20 mouse cellular contexts compared by ENCODE assay signal in genomic region chr1:127812929-127813328, GRCm38 (mm10). TPM values are rescaled to one million over a fixed set of nuclear protein-coding genes. Genes with fewer than 3 reads are reported as not detected.
DNase-seq lines count a peak whose midpoint lies in the region; ATAC-seq and TF ChIP-seq lines count a peak whose summit lies in the region.
"Had no signal": no experiment of that assay in that cellular context is flagged by ENCODE, and none has a peak within 500 bp of the region (broad histone marks: within the 10 kb centered on the region; RNA-seq: fewer than 3 reads in every experiment).

No protein-coding gene starts in this region.

- no peak overlapping the region for H3K27ac ChIP-seq in heart, embryonic 12.5 days (ENCODE audit: poor library complexity, severe bottlenecking)
- no peak overlapping the region for H3K27ac ChIP-seq in kidney, postnatal 0 days
- no peak overlapping the region for H3K27ac ChIP-seq in forebrain, embryonic 11.5 days (ENCODE audit: low read depth, low read length)
- H3K27ac ChIP-seq: forebrain, embryonic 13.5 days; neural tube, embryonic 15.5 days had no signal

- no peak for TF ChIP-seq CTCF in kidney, postnatal 0 days (IDR thresholded peaks at IDR 0.05; ENCODE audit: low read depth)

- peaks cover 14% of the 10 kb centered on the region for H3K4me1 ChIP-seq in heart, embryonic 12.5 days (replicated peaks)
- H3K4me1 ChIP-seq in kidney, postnatal 0 days (replicated peaks; ENCODE audit: insufficient read depth, low read length): no peaks in the 10 kb centered on the region
- H3K4me1 ChIP-seq in forebrain, embryonic 11.5 days (replicated peaks; ENCODE audit: control insufficient read depth, insufficient read depth, low read length): no peaks in the 10 kb centered on the region
- H3K4me1 ChIP-seq: forebrain, embryonic 13.5 days; neural tube, embryonic 15.5 days had no signal

- ATAC-seq in heart, embryonic 12.5 days (ENCODE audit: insufficient number of reproducible peaks, low FRiP score): no peak
- ATAC-seq in kidney, postnatal 0 days (replicated peaks; ENCODE audit: low FRiP score, low read depth): no peak
- no peak for ATAC-seq in forebrain, embryonic 11.5 days (replicated peaks; ENCODE audit: low FRiP score)
- ATAC-seq: forebrain, embryonic 13.5 days; hindbrain, embryonic 16.5 days; liver, postnatal 0 days had no signal

- no peak overlapping the region for H3K4me3 ChIP-seq in heart, embryonic 12.5 days
- H3K4me3 ChIP-seq in kidney, postnatal 0 days (replicated peaks; ENCODE audit: low read depth, low read length): no peak overlapping the region
- no peak overlapping the region for H3K4me3 ChIP-seq in forebrain, embryonic 11.5 days (ENCODE audit: low read depth, low read length)
- H3K4me3 ChIP-seq: forebrain, embryonic 13.5 days; neural tube, embryonic 15.5 days had no signal

- no peak for DNase-seq in heart, postnatal 4 days
- peak; percentile 40 for DNase-seq in kidney, postnatal 0 days (ENCODE audit: low spot score)
- DNase-seq in kidney, postnatal 4 days: no peak
- DNase-seq in CD4-positive helper T cell, adult 2 months (ENCODE audit: low read depth, low spot score): peak; percentile 23
- DNase-seq in brain, adult 2 months (ENCODE audit: low read depth, low spot score): peak; percentile 70
- DNase-seq in forebrain, embryonic 11.5 days (ENCODE audit: low spot score): no peak
- no peak for DNase-seq in ovary, postnatal 36 days (ENCODE audit: low spot score)
- DNase-seq: adrenal gland, adult 8-10 months; B cell, adult 2 months; cerebellum, adult 8-10 months; kidney, postnatal 25 days; liver, postnatal 0 days; retina, postnatal 1 day had no signal

- no peaks in the 10 kb centered on the region for H3K27me3 ChIP-seq in heart, embryonic 12.5 days (replicated peaks)
- H3K27me3 ChIP-seq in kidney, postnatal 0 days (ENCODE audit: insufficient read depth, low read length): no peaks in the 10 kb centered on the region
- H3K27me3 ChIP-seq in forebrain, embryonic 11.5 days (ENCODE audit: control insufficient read depth, insufficient read depth, low read length): no peaks in the 10 kb centered on the region
- H3K27me3 ChIP-seq: forebrain, embryonic 13.5 days; neural tube, embryonic 15.5 days had no signal

- H3K9me3 ChIP-seq in heart, embryonic 12.5 days (replicated peaks): no peaks in the 10 kb centered on the region
- H3K9me3 ChIP-seq in kidney, postnatal 0 days (replicated peaks; ENCODE audit: low read length): no peaks in the 10 kb centered on the region
- no peaks in the 10 kb centered on the region for H3K9me3 ChIP-seq in forebrain, embryonic 11.5 days (ENCODE audit: control insufficient read depth, low read length)
- H3K9me3 ChIP-seq: forebrain, embryonic 13.5 days; G1E; neural tube, embryonic 15.5 days had no signal

- no peak overlapping the region for H3K9ac ChIP-seq in heart, embryonic 12.5 days
- H3K9ac ChIP-seq in kidney, postnatal 0 days (ENCODE audit: low read depth, low read length): no peak overlapping the region
- H3K9ac ChIP-seq in forebrain, embryonic 11.5 days (ENCODE audit: low read length): no peak overlapping the region
- H3K9ac ChIP-seq: forebrain, embryonic 13.5 days; liver, postnatal 0 days; neural tube, embryonic 15.5 days had no signal

- 33% methylated on average over 7 of the region's 7 CpGs for WGBS in heart, embryonic 12.5 days
- WGBS in kidney, postnatal 0 days: 25% methylated on average over 7 of the region's 7 CpGs
- WGBS in forebrain, embryonic 11.5 days: 88% methylated on average over 7 of the region's 7 CpGs

- H3K36me3 ChIP-seq in heart, embryonic 12.5 days: no peaks in the 10 kb centered on the region
- no peaks in the 10 kb centered on the region for H3K36me3 ChIP-seq in kidney, postnatal 0 days (ENCODE audit: insufficient read depth, low read length)
- H3K36me3 ChIP-seq in forebrain, embryonic 11.5 days (ENCODE audit: control insufficient read depth, insufficient read depth, low read length): no peaks in the 10 kb centered on the region
- H3K36me3 ChIP-seq: neural tube, embryonic 15.5 days had no signal

- H3K4me2 ChIP-seq in heart, embryonic 12.5 days: peak overlapping the region; percentile 29
- H3K4me2 ChIP-seq in kidney, postnatal 0 days (ENCODE audit: low read length): peak overlapping the region; percentile 18; the same call in 1 of the 2 replicates
- H3K4me2 ChIP-seq in forebrain, embryonic 11.5 days (ENCODE audit: low read depth, low read length, severe bottlenecking): no peak overlapping the region
- H3K4me2 ChIP-seq: forebrain, embryonic 13.5 days; neural tube, embryonic 15.5 days had no signal

RNA-seq across cellular contexts. Expression of gene Ccnt2, which starts 39.0 kb away (rescaled TPM):
- polyA plus RNA-seq in heart, embryonic 12.5 days (2016; fragmentation: Nextera tagmentation; extraction: Ambion mirVana): 65.4 and 70.9 TPM in 2 replicates
- 10 to 100 TPM; 37.7 to 40.0 TPM for total RNA-seq in heart, postnatal 4 days (2021)
- polyA plus RNA-seq in kidney, postnatal 0 days (2015; fragmentation: Nextera tagmentation; extraction: Ambion mirVana): 34.1 and 40.4 TPM in 2 replicates
- polyA plus RNA-seq in forebrain, embryonic 11.5 days (2014; fragmentation: Nextera tagmentation; extraction: Ambion mirVana): 109 and 123 TPM in 2 replicates

RNA-seq across cellular contexts. Expression of gene Map3k19, which starts 41.9 kb away (rescaled TPM):
- not detected in 2 replicates for polyA plus RNA-seq in heart, embryonic 12.5 days (2016; fragmentation: Nextera tagmentation; extraction: Ambion mirVana)
- not detected for total RNA-seq in heart, postnatal 4 days (2021)
- not detected in 2 replicates for polyA plus RNA-seq in kidney, postnatal 0 days (2015; fragmentation: Nextera tagmentation; extraction: Ambion mirVana)
- not detected in 2 replicates for polyA plus RNA-seq in forebrain, embryonic 11.5 days (2014; fragmentation: Nextera tagmentation; extraction: Ambion mirVana)
- total RNA-seq: heart, postnatal 25 days had no signal
- polyA plus RNA-seq: G1E; limb, embryonic 14.5 days; liver, postnatal 0 days had no signal

RNA-seq across cellular contexts. Expression of gene Rab3gap1, which starts 55.6 kb away (rescaled TPM):
- 28.4 and 28.7 TPM in 2 replicates for polyA plus RNA-seq in heart, embryonic 12.5 days (2016; fragmentation: Nextera tagmentation; extraction: Ambion mirVana)
- total RNA-seq in heart, postnatal 4 days (2021): 10 to 100 TPM; 44.2 to 44.7 TPM
- polyA plus RNA-seq in kidney, postnatal 0 days (2015; fragmentation: Nextera tagmentation; extraction: Ambion mirVana): 18.2 and 20.0 TPM in 2 replicates
- polyA plus RNA-seq in forebrain, embryonic 11.5 days (2014; fragmentation: Nextera tagmentation; extraction: Ambion mirVana): 15.4 and 17.7 TPM in 2 replicates

Comparison
In these comparisons a context has a peak if more than half of its experiments do, and no peak if none do; other contexts are left out.
1. DNase-seq: peak in kidney, postnatal 0 days (single experiment), CD4-positive helper T cell, adult 2 months (single experiment) and brain, adult 2 months (single experiment); none in heart, postnatal 4 days (single experiment), kidney, postnatal 4 days (0 of 2), forebrain, embryonic 11.5 days (single experiment) and ovary, postnatal 36 days (single experiment).